Mouse (Mus musculus) stomach, embryonic 16.5 days (tissue): ENCODE measurements around the gene Galntl6. TPM values are rescaled to one million over a fixed set of nuclear protein-coding genes. Genes with fewer than 3 reads are reported as not detected.

Source experiments
- ATAC-seq: fragments of 200-750 bp; cut with Nextera tagmentation; 2 replicates; pipeline ENCODE4 v1.8.0; 2017; ENCODE audit warnings: moderate number of reproducible peaks, moderate TSS enrichment; ENCODE audit not compliant: insufficient read depth, low FRiP score
- H3K27ac ChIP-seq: fragments of 300-500 bp; sonication (generic); 2 replicates; pipeline ENCODE4 v1.5.1; 2014; ENCODE audit warnings: low read length
- H3K27me3 ChIP-seq: fragments of 300-500 bp; sonication (generic); 2 replicates; pipeline ENCODE4 v1.6.1; 2014; ENCODE audit warnings: low read length, control low read depth, mixed read lengths; ENCODE audit not compliant: control insufficient read depth, insufficient read depth
- H3K36me3 ChIP-seq: fragments of 300-500 bp; sonication (generic); 2 replicates; pipeline ENCODE4 v1.6.1; 2014; ENCODE audit warnings: low read length; ENCODE audit not compliant: control insufficient read depth, insufficient read depth
- H3K4me1 ChIP-seq: fragments of 300-500 bp; sonication (generic); 2 replicates; pipeline ENCODE4 v1.6.1; 2014; ENCODE audit warnings: low read length, control low read depth, mixed read lengths; ENCODE audit not compliant: control insufficient read depth, insufficient read depth
- H3K4me2 ChIP-seq: fragments of 300-500 bp; sonication (generic); 2 replicates; pipeline ENCODE4 v1.6.1; 2014; ENCODE audit warnings: low read depth, low read length, mixed read lengths
- H3K4me3 ChIP-seq: fragments of 300-500 bp; sonication (generic); replicated peaks from 2 replicates; pipeline ENCODE4 v1.5.1; 2014; ENCODE audit warnings: mild to moderate bottlenecking, low read length
- H3K9ac ChIP-seq: fragments of 300-500 bp; sonication (generic); 2 replicates; pipeline ENCODE4 v1.6.1; 2014; ENCODE audit warnings: low read length
- H3K9me3 ChIP-seq: fragments of 300-500 bp; sonication (generic); replicated peaks from 2 replicates; pipeline ENCODE4 v1.6.1; 2016; ENCODE audit warnings: low read length, control low read depth; ENCODE audit not compliant: control insufficient read depth
- WGBS: fragments of 180-500 bp; shearing (Covaris S2); extraction: QIAGEN DNeasy Blood & Tissue Kit; methylation state at CpG from one replicate; pipeline ENCODE4 v1.1.7; 2014; 5-methylcytosine and 5-hydroxymethylcytosine counted together
- polyA plus RNA-seq: library from polyadenylated mRNA; unstranded; fragments of >200 nt; fragmentation: Nextera tagmentation; extraction: Ambion mirVana; gene quantifications from 2 replicates; pipeline ENCODE4 v1.2.1, GENCODE M21; 2015

The Galntl6 gene
- polyA plus RNA-seq, 1 experiment from 2014 or later = 1.7 TPM

DNA sequence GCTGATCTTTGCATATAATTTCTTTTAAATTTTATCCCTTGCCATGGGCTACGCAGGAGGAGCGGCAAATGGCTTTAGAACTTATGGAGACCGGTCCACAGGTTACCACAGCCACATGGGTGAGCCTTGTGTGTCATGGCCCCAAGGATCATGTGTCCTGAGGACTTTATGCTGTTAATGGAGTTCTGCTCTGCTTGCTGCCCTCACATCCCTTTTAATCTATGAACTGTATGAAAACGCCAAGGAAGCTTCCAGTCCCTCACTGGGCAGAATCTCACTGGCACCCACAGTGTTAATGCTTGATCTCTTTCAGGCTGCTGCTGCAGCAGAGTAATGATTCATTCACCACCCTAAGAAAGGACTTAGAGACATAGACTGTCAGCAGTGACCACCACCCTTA, 935.1 kb downstream of the Galntl6 start:
- Histone ChIP-seq H3K27ac (no peak overlapping the region), H3K4me2 (no peak overlapping the region), H3K4me3 (no peak overlapping the region), H3K36me3 (no peaks in the 10 kb centered on the region), H3K9ac (no peak overlapping the region), H3K4me1 (no peaks in the 10 kb centered on the region), H3K27me3 (no peaks in the 10 kb centered on the region), H3K9me3 (no peaks in the 10 kb centered on the region)
- ATAC-seq = no peak
- WGBS = 82% methylated on average over 4 of the region's 4 CpGs

DNA sequence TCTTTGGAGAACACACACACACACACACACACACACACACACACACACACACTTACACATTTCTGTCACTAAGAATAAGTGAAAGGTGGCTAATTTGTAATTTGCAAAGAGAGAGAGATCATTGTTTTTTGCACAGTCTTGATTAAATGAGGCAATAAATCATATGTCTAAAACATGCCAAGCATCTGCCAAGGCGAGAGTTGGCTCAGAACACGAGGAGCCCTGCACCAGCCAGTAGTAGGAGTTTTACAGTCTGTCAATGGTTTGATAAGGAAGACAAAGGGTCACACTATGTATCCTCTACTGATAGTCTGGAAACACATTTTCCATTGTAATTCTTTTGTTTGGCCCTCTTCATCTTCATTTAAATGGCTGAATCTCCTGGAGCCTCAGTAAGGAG, 938.3 kb downstream of the Galntl6 start:
- H3K4me1 ChIP-seq = no peaks in the 10 kb centered on the region
- no peak for ATAC-seq

DNA sequence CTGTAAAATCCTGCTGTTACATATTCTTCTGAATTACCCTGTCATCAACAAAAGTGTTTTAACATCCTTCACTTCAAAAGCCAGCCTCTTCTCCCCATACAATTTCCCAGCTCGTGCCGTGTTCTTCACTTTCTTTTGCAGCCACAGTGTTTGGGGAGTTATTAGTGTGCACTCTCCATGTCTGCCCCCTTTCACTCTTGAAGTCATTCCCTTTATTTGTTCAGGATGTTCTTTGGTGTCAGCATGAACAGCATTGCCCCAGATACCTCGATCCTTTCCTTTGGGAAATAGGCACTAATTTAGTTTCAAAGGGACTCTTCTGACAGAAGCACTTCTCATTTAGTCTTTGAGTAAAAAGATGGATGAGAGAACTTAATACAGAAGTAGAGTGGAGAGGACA, 939.6 kb downstream of the Galntl6 start:
- Histone ChIP-seq H3K9ac (no peak overlapping the region), H3K9me3 (no peaks in the 10 kb centered on the region), H3K4me2 (no peak overlapping the region), H3K4me1 (no peaks in the 10 kb centered on the region), H3K27me3 (no peaks in the 10 kb centered on the region), H3K27ac (no peak overlapping the region), H3K36me3 (no peaks in the 10 kb centered on the region), H3K4me3 (no peak overlapping the region)
- 62% methylated on average over 3 of the region's 3 CpGs for WGBS
- ATAC-seq = no peak

More for the DNA sequence above, 938.3 kb downstream of the Galntl6 start:
- Histone ChIP-seq H3K4me2 (no peak overlapping the region), H3K36me3 (no peaks in the 10 kb centered on the region), H3K27me3 (no peaks in the 10 kb centered on the region), H3K9ac (no peak overlapping the region), H3K27ac (no peak overlapping the region), H3K9me3 (no peaks in the 10 kb centered on the region), H3K4me3 (no peak overlapping the region)
- WGBS = 31% methylated on average over 2 of the region's 2 CpGs

DNA sequence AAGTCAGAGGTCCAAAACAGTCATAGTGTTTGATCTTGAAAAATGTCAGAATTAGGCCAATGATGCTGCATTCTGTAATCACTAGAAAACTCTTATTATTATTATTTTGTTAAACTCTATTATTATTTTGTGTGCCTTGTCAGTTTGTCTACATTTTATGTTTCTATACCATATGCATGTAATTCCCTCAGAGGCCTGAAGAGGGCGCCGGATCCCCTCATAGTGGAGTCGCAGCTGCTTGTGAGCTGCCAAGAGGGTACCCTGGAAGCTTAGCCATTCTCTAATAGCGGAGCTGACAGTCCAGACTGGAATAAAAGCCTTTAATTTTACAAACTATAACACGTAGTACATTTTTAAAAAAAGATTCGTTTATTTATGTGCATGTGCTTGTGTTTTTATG, 945.8 kb downstream of the Galntl6 start:
- no peak for ATAC-seq
- Histone ChIP-seq H3K36me3 (no peaks in the 10 kb centered on the region), H3K4me2 (no peak overlapping the region), H3K9ac (no peak overlapping the region), H3K27ac (no peak overlapping the region), H3K27me3 (no peaks in the 10 kb centered on the region), H3K4me1 (no peaks in the 10 kb centered on the region), H3K4me3 (no peak overlapping the region), H3K9me3 (no peaks in the 10 kb centered on the region)
- 26% methylated on average over 6 of the region's 6 CpGs for WGBS

DNA sequence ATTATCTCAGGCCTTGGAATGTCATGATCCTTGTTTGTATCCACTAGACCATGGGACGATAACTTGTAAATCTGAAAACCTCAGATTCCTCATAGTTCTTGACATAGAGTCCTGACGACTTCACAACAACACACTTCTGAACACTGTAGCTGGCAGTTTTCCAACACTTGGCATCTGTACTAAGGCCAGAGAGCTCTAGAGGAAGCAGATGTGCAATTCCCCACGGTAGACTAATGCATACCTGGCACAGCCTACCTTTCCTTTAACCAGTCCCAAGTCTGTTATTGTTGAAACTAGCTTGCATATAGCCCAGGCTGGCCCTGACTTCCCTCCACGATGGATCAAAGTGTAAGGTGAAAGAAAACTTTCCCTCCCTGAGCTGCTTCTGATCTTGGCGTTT, 946.9 kb downstream of the Galntl6 start:
- no peak for ATAC-seq
- Histone ChIP-seq H3K9ac (no peak overlapping the region), H3K4me1 (no peaks in the 10 kb centered on the region), H3K9me3 (no peaks in the 10 kb centered on the region), H3K4me2 (no peak overlapping the region), H3K4me3 (no peak overlapping the region), H3K27me3 (no peaks in the 10 kb centered on the region), H3K27ac (no peak overlapping the region), H3K36me3 (no peaks in the 10 kb centered on the region)
- 43% methylated on average over 5 of the region's 5 CpGs for WGBS

DNA sequence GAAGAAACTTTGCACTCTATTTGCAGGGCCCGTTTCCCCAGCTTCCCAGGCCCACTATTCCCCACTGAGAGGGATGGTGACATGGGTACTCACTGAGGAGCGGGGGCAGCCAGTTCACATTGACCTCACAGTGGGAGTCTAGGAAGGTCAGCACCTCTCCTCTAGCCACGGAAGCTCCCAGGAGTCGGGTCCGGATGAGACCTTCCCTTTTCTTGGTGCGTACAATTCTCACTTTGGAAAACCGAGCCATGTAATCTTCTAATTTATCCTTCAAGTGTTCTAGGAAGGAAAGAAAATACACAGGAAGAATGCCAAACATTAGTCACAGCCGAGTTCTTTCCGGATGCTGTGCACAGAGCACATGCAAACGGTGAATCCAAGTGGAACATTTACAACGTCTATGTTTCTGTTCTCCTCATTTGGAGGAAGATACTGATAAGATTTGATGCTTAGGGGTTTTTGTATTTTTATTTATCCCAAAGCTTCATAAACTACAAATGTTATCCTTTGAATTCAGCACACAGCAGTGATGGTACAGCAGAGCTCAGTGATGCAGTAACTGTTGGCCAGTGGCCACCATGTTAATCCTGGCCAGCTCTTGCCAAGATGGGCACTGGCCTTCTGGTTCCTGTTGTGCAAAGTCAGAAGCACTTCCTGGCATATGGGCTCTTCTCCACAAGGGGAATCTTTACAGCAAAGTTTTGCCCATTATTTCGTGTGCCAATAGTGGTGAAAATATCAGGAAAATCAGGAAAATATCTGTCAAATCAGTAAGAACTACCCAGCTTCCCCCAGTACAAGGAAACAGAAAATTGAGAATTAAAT, 949.9 kb downstream of the Galntl6 start:
- Histone ChIP-seq H3K4me1 (0 out of 2 replicates have a peak, but pooled peaks cover 3% of the 10 kb centered on the region), H3K27ac (no peak overlapping the region), H3K9me3 (no peaks in the 10 kb centered on the region), H3K36me3 (no peaks in the 10 kb centered on the region), H3K4me3 (no peak overlapping the region), H3K9ac (no peak overlapping the region), H3K4me2 (no peak overlapping the region), H3K27me3 (no peaks in the 10 kb centered on the region)
- ATAC-seq = no peak
- WGBS = 57% methylated on average over 12 of the region's 12 CpGs

DNA sequence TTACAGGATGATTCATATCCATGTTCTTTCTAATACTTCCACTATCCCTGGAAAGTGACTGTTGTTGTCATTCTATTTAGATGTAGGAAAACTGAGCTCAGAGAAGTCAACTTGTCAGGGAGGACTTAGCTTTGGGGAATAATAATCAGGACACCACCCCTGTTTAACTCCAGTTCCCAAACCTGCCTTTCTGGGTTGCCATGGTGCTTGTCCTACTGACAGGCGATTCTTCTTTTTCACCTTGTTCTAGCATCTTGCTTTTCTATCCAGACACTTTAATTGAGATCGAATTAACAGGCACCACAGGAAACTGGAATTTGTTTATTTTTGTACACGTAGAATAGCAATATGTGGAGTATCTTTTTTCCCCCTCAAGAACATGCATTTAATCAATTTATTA, 953.3 kb downstream of the Galntl6 start:
- no peaks in the 10 kb centered on the region for H3K36me3 ChIP-seq
- no peak overlapping the region for H3K27ac ChIP-seq
- no peak overlapping the region for H3K9ac ChIP-seq
- H3K4me2 ChIP-seq = no peak overlapping the region
- H3K27me3 ChIP-seq = no peaks in the 10 kb centered on the region
- no peak overlapping the region for H3K4me3 ChIP-seq
- H3K4me1 ChIP-seq = 0 out of 2 replicates have a peak, but pooled peaks cover 3% of the 10 kb centered on the region
- ATAC-seq = no peak
- WGBS = 38% methylated on average over 3 of the region's 3 CpGs
- H3K9me3 ChIP-seq = no peaks in the 10 kb centered on the region

DNA sequence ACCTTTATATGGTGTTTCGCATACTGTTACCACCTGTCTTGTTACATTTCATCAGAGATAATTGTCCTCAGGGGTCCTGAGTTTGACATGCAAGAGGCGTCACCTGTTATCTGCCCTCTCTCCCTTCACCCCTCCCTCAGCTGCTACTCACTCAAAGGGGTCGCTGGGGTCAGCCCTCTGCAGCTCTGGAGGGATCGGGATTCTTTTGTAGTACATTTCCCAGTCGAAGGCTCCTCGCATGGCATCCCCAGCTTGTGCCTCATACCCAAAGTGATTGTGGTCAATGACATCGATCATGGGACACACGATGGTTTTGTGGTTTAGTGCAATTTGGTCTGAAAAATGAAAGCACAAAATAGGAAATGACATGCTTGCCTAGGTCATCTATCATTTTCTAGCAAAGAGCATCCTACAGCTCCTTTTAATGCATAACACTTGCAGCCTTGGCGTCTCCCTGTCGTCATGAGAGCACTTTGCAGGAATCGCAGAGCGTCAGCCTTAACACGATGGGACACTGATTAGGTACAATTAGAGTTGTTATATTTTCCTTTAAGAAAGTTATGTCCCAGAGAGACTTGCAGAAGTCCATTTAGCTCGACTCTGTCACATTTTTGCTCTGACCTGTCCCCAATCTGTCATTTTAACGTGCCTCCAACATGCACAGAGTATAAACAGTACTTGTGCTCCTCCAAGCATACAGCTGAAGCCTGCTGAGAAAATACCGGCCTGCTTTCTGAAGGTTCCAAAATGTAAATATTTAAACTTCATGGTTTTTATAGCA, 954.1 kb downstream of the Galntl6 start:
- ATAC-seq = no peak
- no peaks in the 10 kb centered on the region for H3K36me3 ChIP-seq

DNA sequence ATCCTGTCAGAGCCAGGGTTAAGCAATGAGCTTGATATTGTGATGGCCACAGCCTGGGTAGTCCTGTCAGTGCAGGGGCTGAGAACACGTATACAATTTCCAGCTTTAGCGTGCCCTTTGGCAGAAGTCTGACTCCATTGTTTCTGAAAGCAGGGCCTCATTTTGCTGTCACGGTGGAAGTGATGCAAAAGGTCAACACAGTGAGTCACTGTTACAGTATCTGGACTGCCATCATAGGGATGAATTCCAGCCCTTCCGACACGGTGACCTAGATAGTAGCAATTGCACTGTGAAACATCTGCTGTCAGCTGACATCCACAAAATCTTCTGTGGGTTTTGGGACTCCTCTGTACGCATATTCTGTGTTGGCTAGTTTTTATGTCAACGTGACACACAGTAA, 956.9 kb downstream of the Galntl6 start:
- H3K4me2 ChIP-seq = no peak overlapping the region
- no peaks in the 10 kb centered on the region for H3K9me3 ChIP-seq
- no peak overlapping the region for H3K4me3 ChIP-seq
- no peaks in the 10 kb centered on the region for H3K27me3 ChIP-seq
- no peak for ATAC-seq
- H3K9ac ChIP-seq = no peak overlapping the region
- WGBS = 72% methylated on average over 7 of the region's 7 CpGs
- no peaks in the 10 kb centered on the region for H3K36me3 ChIP-seq
- H3K27ac ChIP-seq = no peak overlapping the region
- H3K4me1 ChIP-seq = 0 out of 2 replicates have a peak, but pooled peaks cover 3% of the 10 kb centered on the region

More for the DNA sequence above, 954.1 kb downstream of the Galntl6 start:
- Histone ChIP-seq H3K4me2 (0 out of 2 replicates have a peak overlapping the region, but pooled peaks have one; percentile 17), H3K4me3 (no peak overlapping the region), H3K4me1 (0 out of 2 replicates have a peak, but pooled peaks cover 3% of the 10 kb centered on the region), H3K27ac (no peak overlapping the region), H3K9ac (no peak overlapping the region), H3K27me3 (no peaks in the 10 kb centered on the region), H3K9me3 (no peaks in the 10 kb centered on the region)
- 23% methylated on average over 16 of the region's 16 CpGs for WGBS
